Mouse (Mus musculus) T-cell, adult 66 days (primary cell): ENCODE results near the gene Strn3. TPM values are rescaled to one million over a fixed set of nuclear protein-coding genes. Genes with fewer than 3 reads are reported as not detected.

Experiments
- total RNA-seq, 2 experiments: library from RNA; stranded (reverse); gene quantifications; 3 replicates in 1 of 2; 4 replicates in 1 of 2; pipeline ENCODE4 v1.2.4; 2023

Strn3 gene
- total RNA-seq, result 10 to 100 TPM; 56.0 to 57.4 TPM

DNA sequence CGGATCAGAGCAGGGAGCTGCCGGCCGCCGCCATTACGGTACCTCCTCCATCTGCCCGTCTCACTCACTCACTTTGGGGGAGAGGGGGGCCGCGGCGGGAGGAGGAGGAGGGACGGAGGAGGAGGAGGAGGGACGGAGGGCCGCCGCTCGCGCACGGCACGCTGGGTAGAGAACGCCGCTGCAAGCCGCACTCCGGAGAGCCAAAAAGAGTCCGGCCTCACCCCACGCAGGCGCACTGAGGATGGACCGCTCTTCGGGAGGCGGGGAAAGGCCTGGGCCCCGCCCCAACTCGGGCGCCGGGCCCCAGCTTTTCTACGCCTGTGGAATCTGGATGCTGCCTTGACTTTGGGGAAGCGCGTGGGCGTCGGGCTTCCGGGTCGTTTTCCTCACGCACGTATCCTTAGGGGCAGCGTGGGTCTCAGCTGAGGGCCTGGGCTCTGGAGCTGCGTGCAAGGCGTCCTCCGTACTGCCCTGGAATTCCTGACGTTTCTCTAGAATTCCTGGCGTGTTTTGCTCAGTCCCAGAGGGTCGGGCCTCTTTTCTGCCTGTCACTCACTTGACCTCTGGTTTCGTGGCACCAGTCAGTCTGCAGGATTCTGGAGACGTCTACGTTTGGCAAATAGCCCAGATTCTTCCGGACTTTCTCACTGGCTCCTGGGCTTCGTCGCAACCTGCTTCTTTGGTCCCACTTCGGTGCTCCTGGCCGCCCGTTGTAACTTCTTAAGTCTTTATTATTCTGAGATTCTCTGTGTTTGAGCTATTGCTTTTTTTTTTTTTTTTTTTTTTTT is at the start of gene Strn3:
TSS of gene Strn3 (minus strand) at position 53 of the 788 bp plus-strand sequence.

DNA sequence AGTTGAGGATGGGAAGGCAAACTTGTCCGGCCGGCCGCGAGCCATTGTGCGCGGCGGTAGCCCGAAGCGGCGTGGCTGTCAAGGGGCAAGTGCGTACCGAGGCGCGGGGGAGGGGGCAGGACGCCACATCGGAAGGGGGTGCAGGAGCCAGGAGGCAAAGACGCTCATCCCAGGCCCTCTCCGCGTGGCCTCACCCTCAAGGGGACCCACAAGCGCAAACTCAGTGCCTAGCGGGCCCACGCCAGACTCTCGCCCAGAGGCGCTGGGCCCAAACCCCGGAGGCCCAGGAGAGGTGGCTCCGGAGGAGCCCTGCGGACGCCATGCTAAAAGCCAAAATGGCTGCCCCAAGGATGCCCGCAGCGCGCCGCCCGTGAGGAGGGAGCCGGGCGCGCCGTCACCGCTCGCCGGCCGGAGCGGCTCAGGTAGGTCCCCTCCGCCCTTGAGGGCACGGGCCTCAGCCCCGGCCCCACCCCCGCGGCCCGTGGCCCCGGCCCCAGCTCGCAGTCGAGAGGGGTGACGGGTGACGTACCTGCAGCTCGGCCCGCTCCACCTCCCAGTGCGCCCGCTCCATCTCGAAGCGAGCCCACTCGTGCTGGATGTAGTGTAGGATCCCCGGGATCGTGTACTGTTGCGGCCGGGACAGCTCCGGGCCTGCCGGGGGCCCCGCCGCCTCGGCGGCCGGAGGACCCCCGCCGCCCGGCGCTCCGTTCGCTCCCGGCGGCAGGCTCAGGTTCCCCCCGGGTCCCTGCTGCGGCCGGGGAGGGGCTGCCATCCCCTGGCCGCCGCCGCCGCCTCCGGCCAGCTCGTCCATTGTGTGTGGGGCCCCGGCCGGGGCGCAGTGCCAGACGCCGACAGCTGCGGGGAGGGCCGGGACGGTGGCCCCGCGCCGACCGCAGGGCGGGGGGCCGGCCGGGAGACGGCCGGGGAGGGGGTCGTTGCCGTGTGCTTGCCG is 528 bp downstream of the Strn3 start, which contains the start of gene Ap4s1:
TSS of gene Ap4s1 (plus strand) at position 141 of the 952 bp plus-strand sequence.

DNA sequence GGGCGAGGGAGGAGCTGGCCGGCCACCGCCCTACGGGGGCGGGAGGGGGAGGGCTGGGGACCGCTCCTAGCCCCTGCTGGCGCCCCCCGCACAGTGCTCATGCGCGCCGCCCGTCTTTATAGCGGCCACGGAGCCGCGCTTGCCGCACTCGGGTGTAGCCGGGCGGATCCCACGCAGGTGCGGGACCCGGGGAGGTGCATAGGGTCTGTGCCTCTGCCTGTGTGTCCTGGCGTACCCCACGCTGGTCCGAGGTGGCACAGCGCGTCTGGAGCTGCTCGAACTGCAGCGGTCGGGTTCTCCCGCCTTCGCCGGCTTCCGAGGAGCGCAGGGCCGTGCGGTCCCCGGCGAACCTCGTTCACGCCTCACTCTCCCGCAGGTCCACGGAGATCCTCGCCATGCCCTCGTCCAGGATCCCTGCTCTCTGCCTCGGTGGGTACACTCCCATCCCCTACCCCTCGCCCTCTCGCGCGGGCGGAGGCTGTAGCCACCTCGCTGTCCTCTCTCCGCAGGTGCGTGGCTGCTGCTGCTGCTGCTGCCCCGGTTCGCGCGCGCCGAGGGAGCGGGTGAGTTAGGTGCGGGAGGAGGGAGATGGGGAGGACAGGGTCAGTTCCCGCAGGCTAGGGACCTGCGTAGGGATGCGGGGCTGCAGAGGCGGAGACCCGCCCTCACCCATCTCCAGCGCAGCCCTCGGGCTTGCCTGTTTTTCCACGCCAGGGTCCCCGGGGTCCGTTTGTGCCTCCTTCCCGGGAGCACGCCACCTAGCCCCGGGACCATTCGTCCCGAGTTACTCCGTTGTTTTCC is 98.3 kb downstream of the Strn3 start, which contains the start of gene Coch:
TSS of gene Coch (plus strand) at position 113 of the 801 bp plus-strand sequence.

Other genes starting within 250 kb of the Strn3 start
- not detected for gene Coch, start 98.6 kb downstream of the Strn3 start, total RNA-seq
- gene Ap4s1, start 864 bp downstream of the Strn3 start, total RNA-seq, result 10 to 100 TPM; 18.1 to 23.0 TPM
- 100 to 1,000 TPM; 140 to 142 TPM for gene Hectd1, start 137.6 kb upstream of the Strn3 start, total RNA-seq